Mouse (Mus musculus): Measurements from ENCODE around the gene Kpnb1. TPM values are rescaled to one million over a fixed set of nuclear protein-coding genes. Genes with fewer than 3 reads are reported as not detected.

The Kpnb1 gene
- polyA plus RNA-seq, 1 experiment from 2014 or later, result 116 TPM

- no peaks in the 10 kb centered on the region for H3K4me1 ChIP-seq (ENCODE audit: control insufficient read depth, insufficient read depth, low read length)
- H3K4me2 ChIP-seq, result no peak overlapping the region
- H3K36me3 ChIP-seq (ENCODE audit: control insufficient read depth, insufficient read depth, low read length), result peaks cover 60% of the 10 kb centered on the region
- DNase-seq (ENCODE audit: low spot score, missing footprints), result peak; percentile 93
- no peak overlapping the region for H3K4me3 ChIP-seq (ENCODE audit: low read depth, low read length)
- no peaks in the 10 kb centered on the region for H3K27me3 ChIP-seq (ENCODE audit: control insufficient read depth, insufficient read depth, low read length)
- no peak for ATAC-seq (ENCODE audit: low FRiP score)
- no peak overlapping the region for H3K9ac ChIP-seq (ENCODE audit: low read length)
- H3K27ac ChIP-seq (ENCODE audit: low read depth, low read length), result no peak overlapping the region
- 71% methylated on average over 3 of the region's 3 CpGs for WGBS
- H3K9me3 ChIP-seq (ENCODE audit: control insufficient read depth, low read length), result no peaks in the 10 kb centered on the region
Measured at GRCm38 (mm10) chr11:97176851-97177250, 10.8 kb downstream of the Kpnb1 start.

GRCm38 (mm10) chr11:97175499-97175898 lies 12.2 kb downstream of the Kpnb1 start:
- H3K27ac ChIP-seq (ENCODE audit: low read depth, low read length), result no peak overlapping the region
- H3K27me3 ChIP-seq (ENCODE audit: control insufficient read depth, insufficient read depth, low read length), result no peaks in the 10 kb centered on the region
- H3K4me3 ChIP-seq (ENCODE audit: low read depth, low read length), result no peak overlapping the region
- no peak overlapping the region for H3K4me2 ChIP-seq
- peaks cover 58% of the 10 kb centered on the region for H3K36me3 ChIP-seq (ENCODE audit: control insufficient read depth, insufficient read depth, low read length)
- H3K9me3 ChIP-seq (ENCODE audit: control insufficient read depth, low read length), result no peaks in the 10 kb centered on the region
- WGBS, result 93% methylated on average over 7 of the region's 7 CpGs
- no peak for ATAC-seq (ENCODE audit: low FRiP score)
- DNase-seq (ENCODE audit: low spot score, missing footprints), result no peak
- H3K4me1 ChIP-seq (ENCODE audit: control insufficient read depth, insufficient read depth, low read length), result no peaks in the 10 kb centered on the region
- no peak overlapping the region for H3K9ac ChIP-seq (ENCODE audit: low read length)

- H3K36me3 ChIP-seq (ENCODE audit: control insufficient read depth, insufficient read depth, low read length), result peaks cover 45% of the 10 kb centered on the region
- no peak for ATAC-seq (ENCODE audit: low FRiP score)
Measured at GRCm38 (mm10) chr11:97160341-97160740, 27.3 kb downstream of the Kpnb1 start.

GRCm38 (mm10) chr11:97156999-97157398 lies 30.7 kb downstream of the Kpnb1 start:
- WGBS, result 79% methylated on average over 7 of the region's 7 CpGs
- no peak for DNase-seq (ENCODE audit: low spot score, missing footprints)
- Histone ChIP-seq H3K4me3 (ENCODE audit: low read depth, low read length) (no peak overlapping the region), H3K4me2 (no peak overlapping the region), H3K36me3 (ENCODE audit: control insufficient read depth, insufficient read depth, low read length) (peaks cover 19% of the 10 kb centered on the region), H3K27ac (ENCODE audit: low read depth, low read length) (no peak overlapping the region; the same call in 1 of the 2 replicates), H3K9me3 (ENCODE audit: control insufficient read depth, low read length) (no peaks in the 10 kb centered on the region), H3K27me3 (ENCODE audit: control insufficient read depth, insufficient read depth, low read length) (no peaks in the 10 kb centered on the region; the same call in 1 of the 2 replicates), H3K4me1 (ENCODE audit: control insufficient read depth, insufficient read depth, low read length) (peaks cover 10% of the 10 kb centered on the region), H3K9ac (ENCODE audit: low read length) (no peak overlapping the region)
- ATAC-seq (ENCODE audit: low FRiP score), result no peak

More at GRCm38 (mm10) chr11:97160341-97160740, 27.3 kb downstream of the Kpnb1 start:
- 57% methylated on average over 6 of the region's 6 CpGs for WGBS
- no peaks in the 10 kb centered on the region for H3K27me3 ChIP-seq (ENCODE audit: control insufficient read depth, insufficient read depth, low read length)
- no peaks in the 10 kb centered on the region for H3K9me3 ChIP-seq (ENCODE audit: control insufficient read depth, low read length)
- DNase-seq (ENCODE audit: low spot score, missing footprints), result no peak
- no peaks in the 10 kb centered on the region for H3K4me1 ChIP-seq (ENCODE audit: control insufficient read depth, insufficient read depth, low read length)
- H3K4me3 ChIP-seq (ENCODE audit: low read depth, low read length), result no peak overlapping the region
- no peak overlapping the region for H3K27ac ChIP-seq (ENCODE audit: low read depth, low read length)
- H3K9ac ChIP-seq (ENCODE audit: low read length), result no peak overlapping the region
- no peak overlapping the region for H3K4me2 ChIP-seq

GRCm38 (mm10) chr11:97152662-97153287 lies 34.9 kb downstream of the Kpnb1 start:
- DNase-seq (ENCODE audit: low spot score, missing footprints) (no peak), ATAC-seq (ENCODE audit: low FRiP score) (no peak)
- Histone ChIP-seq H3K9me3 (ENCODE audit: control insufficient read depth, low read length) (no peaks in the 10 kb centered on the region), H3K4me1 (ENCODE audit: control insufficient read depth, insufficient read depth, low read length) (peaks cover 17% of the 10 kb centered on the region), H3K9ac (ENCODE audit: low read length) (peak overlapping the region; percentile 55), H3K4me2 (peak overlapping the region; percentile 87; the same call in 1 of the 2 replicates), H3K4me3 (ENCODE audit: low read depth, low read length) (no peak overlapping the region), H3K36me3 (ENCODE audit: control insufficient read depth, insufficient read depth, low read length) (peaks cover 5% of the 10 kb centered on the region; the same call in 1 of the 2 replicates), H3K27me3 (ENCODE audit: control insufficient read depth, insufficient read depth, low read length) (peaks cover 15% of the 10 kb centered on the region), H3K27ac (ENCODE audit: low read depth, low read length) (no peak overlapping the region)
- WGBS, result 20% methylated on average over 10 of the region's 10 CpGs

- Histone ChIP-seq H3K4me1 (ENCODE audit: control insufficient read depth, insufficient read depth, low read length) (peaks cover 17% of the 10 kb centered on the region), H3K4me3 (ENCODE audit: low read depth, low read length) (peak overlapping the region; percentile 83), H3K9me3 (ENCODE audit: control insufficient read depth, low read length) (no peaks in the 10 kb centered on the region), H3K4me2 (peak overlapping the region; percentile 87), H3K27me3 (ENCODE audit: control insufficient read depth, insufficient read depth, low read length) (peaks cover 15% of the 10 kb centered on the region), H3K36me3 (ENCODE audit: control insufficient read depth, insufficient read depth, low read length) (no peaks in the 10 kb centered on the region; the same call in 1 of the 2 replicates), H3K9ac (ENCODE audit: low read length) (peak overlapping the region; percentile 55), H3K27ac (ENCODE audit: low read depth, low read length) (no peak overlapping the region; the same call in 1 of the 2 replicates)
- no peak for ATAC-seq (ENCODE audit: low FRiP score)
- DNase-seq (ENCODE audit: low spot score, missing footprints), result no peak
- under 1% methylated on average over 11 of the region's 11 CpGs for WGBS
Measured at GRCm38 (mm10) chr11:97152023-97152426, 35.7 kb downstream of the Kpnb1 start.

- H3K4me3 ChIP-seq (ENCODE audit: low read depth, low read length), result peak within 1 kb of the TSS; percentile 83
- WGBS, result 0% methylated on average over 27 of the region's 64 CpGs
- H3K9me3 ChIP-seq (ENCODE audit: control insufficient read depth, low read length), result no peaks in the 10 kb centered on the region
- peak within 1 kb of the TSS; percentile 80 for H3K9ac ChIP-seq (ENCODE audit: low read length)
- peak within 1 kb of the TSS; percentile 87 for H3K4me2 ChIP-seq
- peaks cover 15% of the 10 kb centered on the region for H3K27me3 ChIP-seq (ENCODE audit: control insufficient read depth, insufficient read depth, low read length)
- H3K36me3 ChIP-seq (ENCODE audit: control insufficient read depth, insufficient read depth, low read length), result no peaks in the 10 kb centered on the region; the same call in 1 of the 2 replicates
- peaks cover 17% of the 10 kb centered on the region for H3K4me1 ChIP-seq (ENCODE audit: control insufficient read depth, insufficient read depth, low read length)
- DNase-seq (ENCODE audit: low spot score, missing footprints) (peak; percentile 90), ATAC-seq (ENCODE audit: low FRiP score) (peak; percentile 64)
- peak within 1 kb of the TSS; percentile 84 for H3K27ac ChIP-seq (ENCODE audit: low read depth, low read length)
Measured at GRCm38 (mm10) chr11:97151343-97151801, 36.3 kb downstream of the Kpnb1 start, which contains the start of gene Tbkbp1. Tbkbp1 (minus strand) TSS chr11:97151495.

- H3K9ac ChIP-seq (ENCODE audit: low read length), result peak overlapping the region; percentile 80
- WGBS, result under 1% methylated on average over 78 of the region's 102 CpGs
- H3K36me3 ChIP-seq (ENCODE audit: control insufficient read depth, insufficient read depth, low read length), result no peaks in the 10 kb centered on the region; the same call in 1 of the 2 replicates
- peak overlapping the region; percentile 83 for H3K4me3 ChIP-seq (ENCODE audit: low read depth, low read length)
- peak overlapping the region; percentile 84 for H3K27ac ChIP-seq (ENCODE audit: low read depth, low read length)
- peak overlapping the region; percentile 87 for H3K4me2 ChIP-seq
- H3K4me1 ChIP-seq (ENCODE audit: control insufficient read depth, insufficient read depth, low read length), result peaks cover 17% of the 10 kb centered on the region
- DNase-seq (ENCODE audit: low spot score, missing footprints) (peak; percentile 98), ATAC-seq (ENCODE audit: low FRiP score) (peak; percentile 80)
- H3K9me3 ChIP-seq (ENCODE audit: control insufficient read depth, low read length), result no peaks in the 10 kb centered on the region
- H3K27me3 ChIP-seq (ENCODE audit: control insufficient read depth, insufficient read depth, low read length), result peaks cover 15% of the 10 kb centered on the region
Measured at GRCm38 (mm10) chr11:97150411-97151330, 37.0 kb downstream of the Kpnb1 start.
